Mouse (Mus musculus) limb, embryonic 14.5 days (tissue): ENCODE measurements around the gene Synj1. TPM values are rescaled to one million over a fixed set of nuclear protein-coding genes. Genes with fewer than 3 reads are reported as not detected.

Experiments
- ATAC-seq: fragments of 200-750 bp; cut with Nextera tagmentation; 2 replicates; pipeline ENCODE4 v1.8.0; 2017; ENCODE audit warnings: low read depth, moderate number of reproducible peaks, moderate TSS enrichment; ENCODE audit not compliant: low FRiP score
- DNase-seq: peaks from one replicate; pipeline ENCODE4 v3.0.0-alpha.2; 2015; ENCODE audit warnings: low spot score
- H3K27ac ChIP-seq: fragments of 300-500 bp; sonication (generic); replicated peaks from 2 replicates; pipeline ENCODE4 v1.5.1; 2014; ENCODE audit warnings: low read depth, mild to moderate bottlenecking, low read length, moderate library complexity, mixed read lengths
- H3K27me3 ChIP-seq: fragments of 300-500 bp; sonication (generic); 2 replicates; pipeline ENCODE4 v1.6.1; 2014; ENCODE audit warnings: low read length, mixed read lengths; ENCODE audit not compliant: control insufficient read depth, insufficient read depth
- H3K36me3 ChIP-seq: fragments of 300-500 bp; sonication (generic); 2 replicates; pipeline ENCODE4 v1.6.1; 2014; ENCODE audit warnings: mild to moderate bottlenecking, low read length, moderate library complexity, mixed read lengths; ENCODE audit not compliant: control insufficient read depth, insufficient read depth
- H3K4me1 ChIP-seq: fragments of 300-500 bp; sonication (generic); 2 replicates; pipeline ENCODE4 v1.6.1; 2014; ENCODE audit warnings: antibody characterized with exemption, low read length, mixed read lengths; ENCODE audit not compliant: control insufficient read depth, insufficient read depth
- H3K4me2 ChIP-seq: fragments of 300-500 bp; sonication (generic); replicated peaks from 2 replicates; pipeline ENCODE4 v1.6.1; 2014; ENCODE audit warnings: low read depth, mild to moderate bottlenecking, low read length, moderate library complexity; ENCODE audit not compliant: severe bottlenecking
- H3K4me3 ChIP-seq: fragments of 300-500 bp; sonication (generic); replicated peaks from 2 replicates; pipeline ENCODE4 v1.5.1; 2014; ENCODE audit warnings: low read length
- H3K9ac ChIP-seq: fragments of 300-500 bp; sonication (generic); 2 replicates; pipeline ENCODE4 v1.6.1; 2014; ENCODE audit warnings: mild to moderate bottlenecking, low read depth, low read length, moderate library complexity; ENCODE audit not compliant: severe bottlenecking
- H3K9me3 ChIP-seq: fragments of 300-500 bp; sonication (generic); 2 replicates; pipeline ENCODE4 v1.6.1; 2016; ENCODE audit warnings: low read length; ENCODE audit not compliant: control insufficient read depth
- POLR2A ChIP-seq: fragments of 200-500 bp; IDR thresholded peaks from 2 replicates; pipeline ENCODE4 v1.8.0; 2012; ENCODE audit warnings: inconsistent platforms, mild to moderate bottlenecking, moderate library complexity, borderline replicate concordance; ENCODE audit not compliant: insufficient read depth, insufficient read length; ENCODE audit errors: extremely low read depth
- WGBS: fragments of 180-500 bp; shearing (Covaris S2); extraction: QIAGEN DNeasy Blood & Tissue Kit; methylation state at CpG from one replicate; pipeline ENCODE4 v1.1.7; 2014; 5-methylcytosine and 5-hydroxymethylcytosine counted together
- polyA plus RNA-seq, 2 experiments: library from polyadenylated mRNA; depleted of rRNA in 1 of 2; stranded (reverse) in 1 of 2; unstranded in 1 of 2; fragments of >200 nt; fragmentation: Nextera tagmentation in 1 of 2; extraction: Ambion mirVana in 1 of 2; gene quantifications; 2 replicates each; pipeline versions ENCODE4 v1.2.1 to v1.2.3; 2012 to 2014

Synj1 gene
- polyA plus RNA-seq, 2 experiments, result 14.5 to 19.2 TPM

DNA sequence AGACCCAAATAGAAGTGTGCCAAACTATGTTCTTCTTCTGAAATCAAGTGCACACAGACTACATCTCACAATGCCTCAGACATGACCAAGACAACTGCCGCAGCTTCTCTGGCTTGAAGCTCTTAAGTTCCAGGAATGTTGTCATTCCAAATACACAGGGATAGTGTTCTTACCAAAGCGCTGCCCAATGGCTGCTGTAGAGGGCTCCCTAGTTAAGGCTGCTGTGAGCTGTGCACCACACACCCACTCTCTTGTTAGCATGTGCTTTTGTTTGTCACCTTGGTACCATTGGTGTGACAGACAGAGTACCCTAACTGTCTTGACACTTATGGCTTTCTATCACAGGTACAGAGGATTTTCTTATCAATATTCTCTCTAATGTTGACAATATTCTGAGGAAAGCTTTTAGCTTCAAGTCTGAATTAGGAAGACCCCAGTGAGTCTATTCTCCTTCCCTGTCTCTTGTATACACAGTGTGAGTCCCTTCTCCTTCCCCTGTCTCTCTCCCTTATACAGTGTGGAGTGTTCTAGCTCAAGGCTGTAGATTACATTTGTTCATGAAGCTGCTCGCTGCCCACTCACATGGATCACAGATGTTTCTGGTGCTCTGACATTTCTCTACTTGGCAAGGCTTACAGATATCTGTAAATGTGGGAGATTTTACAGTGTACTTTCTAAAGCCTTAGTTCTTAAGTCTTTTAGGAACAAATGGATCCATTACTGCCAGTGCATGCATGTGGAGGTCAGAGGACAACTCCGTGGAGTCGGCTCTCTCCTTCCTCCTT is 52.6 kb downstream of the Synj1 start:
- Histone ChIP-seq H3K4me3 (no peak overlapping the region), H3K36me3 (peaks cover 14% of the 10 kb centered on the region), H3K9me3 (no peaks in the 10 kb centered on the region), H3K27me3 (no peaks in the 10 kb centered on the region), H3K27ac (no peak overlapping the region), H3K4me1 (no peaks in the 10 kb centered on the region), H3K4me2 (no peak overlapping the region), H3K9ac (no peak overlapping the region)
- ATAC-seq, result no peak
- no peak for DNase-seq
- WGBS, result 66% methylated on average over 5 of the region's 5 CpGs
- no peak for TF ChIP-seq POLR2A

DNA sequence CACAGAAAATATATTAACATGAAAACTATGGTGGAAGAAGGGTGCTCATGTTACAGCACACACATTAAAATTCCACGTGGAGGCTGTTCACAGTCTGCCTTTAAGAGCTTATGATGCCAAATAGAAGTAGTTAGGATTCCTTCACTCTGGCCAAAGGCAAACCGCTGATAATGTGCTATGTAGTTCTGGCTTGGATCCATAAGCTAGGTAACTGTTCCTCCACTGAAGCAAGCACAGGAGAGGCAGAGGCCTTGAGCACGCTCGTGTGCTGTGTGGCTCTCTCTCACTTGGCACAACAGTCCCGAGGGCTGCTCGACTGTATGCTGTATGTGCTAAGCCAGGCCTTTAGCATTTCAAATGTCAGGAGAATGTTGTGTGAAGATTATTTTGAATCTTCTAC is 55.6 kb downstream of the Synj1 start:
- no peak overlapping the region for H3K4me2 ChIP-seq
- 68% methylated on average over 6 of the region's 6 CpGs for WGBS
- ATAC-seq (no peak), DNase-seq (no peak)
- H3K36me3 ChIP-seq, result peaks cover 11% of the 10 kb centered on the region
- TF ChIP-seq POLR2A, result no peak
- no peaks in the 10 kb centered on the region for H3K4me1 ChIP-seq
- H3K27ac ChIP-seq, result no peak overlapping the region
- H3K4me3 ChIP-seq, result no peak overlapping the region
- no peaks in the 10 kb centered on the region for H3K9me3 ChIP-seq
- no peak overlapping the region for H3K9ac ChIP-seq
- no peaks in the 10 kb centered on the region for H3K27me3 ChIP-seq

DNA sequence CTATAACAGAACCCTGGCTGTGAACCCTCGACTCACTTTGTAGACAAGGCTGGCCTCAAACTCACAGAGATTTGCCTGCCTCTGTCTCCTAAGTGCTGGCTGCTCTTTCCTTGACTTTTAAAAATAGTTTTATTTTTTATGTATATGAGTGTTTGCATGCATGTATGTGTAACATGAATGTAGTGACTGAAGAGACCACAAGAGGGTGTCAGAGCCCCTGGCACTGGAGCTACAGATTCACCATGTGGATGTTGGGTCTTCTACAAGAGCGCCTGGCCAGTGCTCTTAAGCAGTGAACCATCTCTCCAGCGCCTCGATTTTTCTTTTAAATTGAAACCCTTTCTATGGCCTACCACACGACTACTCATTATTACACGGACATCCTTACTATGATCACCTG is 57.3 kb downstream of the Synj1 start:
- H3K4me2 ChIP-seq, result no peak overlapping the region
- DNase-seq, result no peak

DNA sequence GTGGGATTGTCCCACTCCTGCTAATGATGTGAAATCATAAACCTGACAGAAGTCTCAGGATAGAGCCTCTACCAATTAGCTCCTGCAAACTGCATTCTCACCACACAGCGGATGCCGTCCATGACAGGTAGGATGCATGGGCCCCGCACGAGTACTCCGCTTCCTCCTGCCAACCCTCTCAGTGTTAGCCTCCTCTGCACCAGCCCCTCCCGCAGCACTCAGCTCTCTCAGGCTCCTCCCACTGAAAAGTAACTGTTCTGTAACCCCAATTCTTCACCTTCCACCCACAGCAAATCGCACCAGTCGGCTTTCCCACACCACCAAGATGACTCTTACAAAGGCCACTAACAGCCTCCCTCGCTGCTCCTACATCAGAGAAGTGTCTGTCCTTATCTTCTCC is 58.0 kb downstream of the Synj1 start:
- TF ChIP-seq POLR2A, result no peak
- H3K4me3 ChIP-seq, result no peak overlapping the region
- no peaks in the 10 kb centered on the region for H3K9me3 ChIP-seq
- ATAC-seq, result no peak
- no peaks in the 10 kb centered on the region for H3K27me3 ChIP-seq
- H3K4me2 ChIP-seq, result no peak overlapping the region
- no peaks in the 10 kb centered on the region for H3K4me1 ChIP-seq
- 88% methylated on average over 9 of the region's 9 CpGs for WGBS
- no peak overlapping the region for H3K9ac ChIP-seq
- no peak overlapping the region for H3K27ac ChIP-seq
- peaks cover 17% of the 10 kb centered on the region for H3K36me3 ChIP-seq
- DNase-seq, result no peak

More for the DNA sequence above, 57.3 kb downstream of the Synj1 start:
- H3K36me3 ChIP-seq, result peaks cover 17% of the 10 kb centered on the region
- H3K27me3 ChIP-seq, result no peaks in the 10 kb centered on the region
- no peak overlapping the region for H3K9ac ChIP-seq
- H3K4me3 ChIP-seq, result no peak overlapping the region
- no peak for TF ChIP-seq POLR2A
- H3K27ac ChIP-seq, result no peak overlapping the region
- no peaks in the 10 kb centered on the region for H3K9me3 ChIP-seq
- H3K4me1 ChIP-seq, result no peaks in the 10 kb centered on the region
- WGBS, result 88% methylated on average over 6 of the region's 6 CpGs
- no peak for ATAC-seq

DNA sequence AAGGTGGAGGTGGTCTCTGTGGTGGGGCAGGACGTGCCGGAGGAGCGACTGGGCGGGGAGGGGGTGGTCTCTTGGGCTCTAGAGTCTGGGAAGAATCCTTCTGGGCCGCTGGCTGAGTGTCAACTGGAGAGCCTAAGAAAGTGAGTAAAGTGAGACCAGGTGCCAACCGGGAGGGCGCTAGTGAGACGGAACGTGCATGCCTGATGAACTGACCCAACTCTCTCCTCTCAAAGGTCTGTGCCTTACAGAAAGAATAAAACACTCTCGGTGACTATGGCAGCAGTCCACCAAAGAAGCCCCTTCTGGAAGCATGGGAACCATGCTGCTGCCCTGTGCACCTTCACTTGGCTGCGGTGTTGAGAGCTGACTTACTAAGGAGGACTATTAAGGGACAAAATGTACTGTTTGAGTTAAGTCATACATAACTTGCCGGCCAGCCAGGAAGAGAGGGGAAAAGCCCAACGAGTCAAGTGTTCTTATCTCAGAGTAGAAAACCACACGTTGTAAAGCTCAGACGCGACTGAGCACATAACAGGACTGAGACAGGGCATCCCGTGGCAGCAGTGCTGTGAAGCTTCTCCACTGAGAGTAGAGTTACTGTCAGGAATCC is 60.6 kb downstream of the Synj1 start:
- ATAC-seq (no peak), DNase-seq (no peak)
- no peak overlapping the region for H3K4me2 ChIP-seq

More for the DNA sequence above, 60.6 kb downstream of the Synj1 start:
- Histone ChIP-seq H3K36me3 (peaks cover 19% of the 10 kb centered on the region), H3K9me3 (no peaks in the 10 kb centered on the region), H3K27me3 (no peaks in the 10 kb centered on the region), H3K9ac (no peak overlapping the region), H3K4me3 (no peak overlapping the region), H3K27ac (no peak overlapping the region), H3K4me1 (no peaks in the 10 kb centered on the region)
- no peak for TF ChIP-seq POLR2A
- WGBS, result 57% methylated on average over 17 of the region's 17 CpGs
